Mouse (Mus musculus) liver, postnatal 0 days (tissue): ENCODE data around the gene Nxph1. TPM values are rescaled to one million over a fixed set of nuclear protein-coding genes. Genes with fewer than 3 reads are reported as not detected.

Experiments used
- ATAC-seq: fragments of 200-750 bp; cut with Nextera tagmentation; 2 replicates; pipeline ENCODE4 v1.8.0; 2017; ENCODE audit warnings: mild to moderate bottlenecking, moderate library complexity
- DNase-seq: peaks from one replicate; pipeline ENCODE4 v3.0.0-alpha.2; 2016
- H3K27ac ChIP-seq: fragments of 300-500 bp; sonication (generic); 2 replicates; pipeline ENCODE4 v1.5.1; 2014; ENCODE audit warnings: antibody characterized with exemption, moderate library complexity, mild to moderate bottlenecking, low read depth
- H3K27me3 ChIP-seq: fragments of 300-500 bp; sonication (generic); 2 replicates; pipeline ENCODE4 v1.6.1; 2014; ENCODE audit warnings: low read length, control low read depth, mixed read lengths; ENCODE audit not compliant: insufficient read depth
- H3K36me3 ChIP-seq: fragments of 300-500 bp; sonication (generic); replicated peaks from 2 replicates; pipeline ENCODE4 v1.6.1; 2014; ENCODE audit warnings: mild to moderate bottlenecking, control low read depth, low read length, moderate library complexity, mixed read lengths; ENCODE audit not compliant: insufficient read depth
- H3K4me1 ChIP-seq: fragments of 300-500 bp; sonication (generic); 2 replicates; pipeline ENCODE4 v1.6.1; 2014; ENCODE audit warnings: antibody characterized with exemption, mild to moderate bottlenecking, control low read depth; ENCODE audit not compliant: insufficient read depth
- H3K4me2 ChIP-seq: fragments of 300-500 bp; sonication (generic); 2 replicates; pipeline ENCODE4 v1.6.1; 2014; ENCODE audit warnings: low read depth, mild to moderate bottlenecking, low read length, moderate library complexity, mixed read lengths
- H3K4me3 ChIP-seq: fragments of 300-500 bp; sonication (generic); 2 replicates; pipeline ENCODE4 v1.5.1; 2014; ENCODE audit warnings: low read depth, low read length
- H3K9ac ChIP-seq: fragments of 300-500 bp; sonication (generic); replicated peaks from 2 replicates; pipeline ENCODE4 v1.6.1; 2014; ENCODE audit warnings: mild to moderate bottlenecking, moderate library complexity
- H3K9me3 ChIP-seq: fragments of 300-500 bp; sonication (generic); 2 replicates; pipeline ENCODE4 v1.6.1; 2016; ENCODE audit warnings: mild to moderate bottlenecking, control low read depth, low read length, mixed read lengths
- CTCF ChIP-seq: sonication (generic); IDR thresholded peaks from 2 replicates; pipeline ENCODE4 v1.5.1; 2016; ENCODE audit warnings: antibody characterized with exemption, low read depth
- EP300 ChIP-seq: IDR thresholded peaks from 2 replicates; pipeline ENCODE4 v1.6.1; 2016; ENCODE audit warnings: antibody characterized with exemption, low read depth, mild to moderate bottlenecking
- WGBS: fragments of 180-500 bp; shearing (Covaris S2); extraction: QIAGEN DNeasy Blood & Tissue Kit; methylation state at CpG from one replicate; pipeline ENCODE4 v1.1.7; 2014; ENCODE audit not compliant: insufficient replicate concordance; 5-methylcytosine and 5-hydroxymethylcytosine counted together
- polyA plus RNA-seq: library from polyadenylated mRNA; unstranded; fragments of >200 nt; fragmentation: Nextera tagmentation; extraction: Ambion mirVana; gene quantifications from 2 replicates; pipeline ENCODE4 v1.2.1, GENCODE M21; 2015

Nxph1 gene
- polyA plus RNA-seq, 1 experiment from 2014 or later = not detected

DNA sequence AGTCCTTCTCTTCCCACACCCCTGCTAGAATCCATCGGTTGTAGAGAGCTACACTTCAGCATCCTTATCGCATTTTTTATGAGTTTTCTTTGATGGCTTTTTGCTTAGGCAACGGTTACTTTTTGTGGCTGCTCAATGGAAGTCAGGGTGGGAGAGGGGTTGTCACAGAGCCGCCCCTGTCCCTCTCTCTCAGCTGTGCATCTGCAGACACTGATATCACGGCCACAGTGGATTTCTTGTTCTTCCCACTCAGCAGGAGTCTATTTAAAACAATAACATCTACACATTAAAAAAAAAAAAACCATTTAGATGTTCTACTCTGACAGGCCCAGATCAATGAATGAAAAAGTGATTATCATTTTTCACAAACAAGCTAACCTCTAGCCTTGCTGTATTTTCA, 13.0 kb upstream of the Nxph1 start:
- no peak for ATAC-seq
- TF ChIP-seq CTCF (no peak), EP300 (no peak)
- no peak overlapping the region for H3K4me2 ChIP-seq
- H3K36me3 ChIP-seq = no peaks in the 10 kb centered on the region
- H3K27ac ChIP-seq = no peak overlapping the region
- H3K4me1 ChIP-seq = no peaks in the 10 kb centered on the region
- no peak overlapping the region for H3K4me3 ChIP-seq
- WGBS = 49% methylated on average over 5 of the region's 5 CpGs
- DNase-seq = no peak
- no peaks in the 10 kb centered on the region for H3K27me3 ChIP-seq
- H3K9ac ChIP-seq = no peak overlapping the region
- no peaks in the 10 kb centered on the region for H3K9me3 ChIP-seq

DNA sequence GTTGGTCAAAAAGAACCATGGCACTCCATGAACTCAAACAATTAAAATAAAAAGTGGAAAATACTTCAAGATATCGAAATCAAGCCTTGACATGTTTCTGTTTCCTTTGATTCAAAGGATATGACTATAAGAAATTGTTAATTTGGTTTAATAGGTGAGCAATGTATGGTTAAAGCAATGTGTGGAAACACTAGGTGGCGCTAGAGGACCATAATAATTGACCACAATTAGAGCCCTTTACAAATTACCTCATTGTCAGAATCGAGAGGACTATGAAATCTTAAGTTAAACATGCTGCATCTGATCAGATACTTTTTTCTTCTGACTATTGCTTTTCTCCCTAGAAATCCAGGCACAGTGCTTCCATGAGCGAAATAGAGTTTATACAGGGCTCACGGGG, 12.5 kb upstream of the Nxph1 start:
- no peak overlapping the region for H3K9ac ChIP-seq
- no peaks in the 10 kb centered on the region for H3K27me3 ChIP-seq
- H3K9me3 ChIP-seq = no peaks in the 10 kb centered on the region
- no peaks in the 10 kb centered on the region for H3K36me3 ChIP-seq
- ATAC-seq (no peak), DNase-seq (peak; percentile 37)
- H3K4me3 ChIP-seq = no peak overlapping the region
- WGBS = 20% methylated on average over 5 of the region's 5 CpGs
- no peaks in the 10 kb centered on the region for H3K4me1 ChIP-seq
- H3K4me2 ChIP-seq = no peak overlapping the region
- peak; percentile 73 for TF ChIP-seq CTCF
- no peak for TF ChIP-seq EP300
- no peak overlapping the region for H3K27ac ChIP-seq

DNA sequence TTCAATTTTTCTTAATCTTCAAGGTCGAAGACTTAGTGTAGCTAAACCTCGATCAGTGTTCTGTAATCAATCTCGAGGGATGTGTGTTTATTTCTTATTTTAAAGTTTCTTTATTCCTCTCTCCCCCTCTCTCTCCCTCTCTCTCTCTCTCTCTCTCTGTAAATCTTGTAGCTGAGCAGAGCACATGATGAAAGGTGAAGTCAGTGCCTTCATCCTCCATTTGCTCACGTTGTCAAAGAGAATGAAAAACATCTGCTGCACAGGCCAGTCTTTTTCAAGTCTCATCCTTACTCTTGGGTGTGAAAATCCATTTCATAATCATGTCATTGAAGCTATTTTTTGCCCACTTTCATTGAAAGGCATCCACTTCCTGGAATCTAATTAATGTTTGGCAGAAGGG, 12.1 kb upstream of the Nxph1 start:
- Histone ChIP-seq H3K9me3 (no peaks in the 10 kb centered on the region), H3K27ac (no peak overlapping the region), H3K36me3 (no peaks in the 10 kb centered on the region), H3K4me3 (no peak overlapping the region), H3K4me2 (no peak overlapping the region), H3K4me1 (no peaks in the 10 kb centered on the region), H3K27me3 (no peaks in the 10 kb centered on the region), H3K9ac (no peak overlapping the region)
- 24% methylated on average over 4 of the region's 4 CpGs for WGBS
- no peak for DNase-seq
- TF ChIP-seq CTCF = no peak
- TF ChIP-seq EP300 = no peak
- no peak for ATAC-seq

DNA sequence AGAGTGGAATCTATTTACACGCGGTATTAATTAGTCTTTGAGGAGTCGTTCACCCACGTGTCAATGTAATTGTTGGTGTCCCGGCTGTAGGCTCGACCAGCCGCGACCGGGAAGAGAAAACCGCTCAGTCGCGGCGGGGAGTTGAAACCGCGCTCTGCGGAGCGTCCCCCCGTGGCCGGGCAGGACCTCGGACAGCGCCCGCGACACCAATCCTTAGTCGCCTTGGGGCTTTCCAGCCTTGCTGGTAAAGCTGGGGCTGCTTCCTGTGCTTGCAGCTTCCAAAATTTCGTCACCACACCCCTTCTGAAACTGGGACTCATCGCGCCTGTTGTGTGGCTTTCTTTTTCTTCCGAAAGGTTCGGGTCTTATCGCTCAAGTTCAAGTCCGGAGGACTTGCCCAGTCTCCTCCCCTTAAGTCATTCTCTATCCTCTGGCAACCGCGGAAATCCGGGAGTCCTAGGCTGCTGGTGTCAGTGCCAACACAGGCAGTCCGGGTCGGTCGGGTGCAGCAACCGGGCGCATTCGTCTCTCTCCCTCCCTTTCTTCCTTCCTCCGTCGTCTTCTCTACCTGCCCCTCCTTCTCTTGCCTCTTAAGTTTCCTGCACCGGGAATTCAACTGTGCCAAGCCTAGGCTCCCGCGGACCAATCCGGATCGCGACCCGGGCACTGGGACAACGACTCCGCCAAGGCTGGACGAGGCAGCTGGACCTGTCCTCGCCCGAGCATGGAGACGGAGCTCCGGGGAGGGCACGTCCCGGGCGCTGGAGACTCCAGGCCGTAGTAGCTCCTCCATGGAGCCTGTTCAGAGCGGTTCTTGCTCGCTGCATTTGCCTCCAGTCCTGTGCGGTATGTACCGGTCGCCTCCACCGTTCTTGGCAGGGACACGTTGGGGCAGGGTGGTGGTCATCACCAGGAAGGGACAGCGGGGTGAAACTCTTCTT, 510 bp downstream of the Nxph1 start:
- Histone ChIP-seq H3K9me3 (no peaks in the 10 kb centered on the region), H3K4me1 (peaks cover 6% of the 10 kb centered on the region; the same call in 1 of the 2 replicates), H3K27ac (no peak overlapping the region), H3K4me3 (peak overlapping the region; percentile 3; the same call in 1 of the 2 replicates), H3K4me2 (peak overlapping the region; percentile 0; the same call in 1 of the 2 replicates), H3K9ac (no peak overlapping the region), H3K27me3 (peaks cover 63% of the 10 kb centered on the region), H3K36me3 (no peaks in the 10 kb centered on the region)
- ATAC-seq (no peak; the same call in 1 of the 2 replicates), DNase-seq (peak; percentile 50)
- no peak for TF ChIP-seq EP300
- no peak for TF ChIP-seq CTCF
- WGBS = 1% methylated on average over 62 of the region's 68 CpGs

DNA sequence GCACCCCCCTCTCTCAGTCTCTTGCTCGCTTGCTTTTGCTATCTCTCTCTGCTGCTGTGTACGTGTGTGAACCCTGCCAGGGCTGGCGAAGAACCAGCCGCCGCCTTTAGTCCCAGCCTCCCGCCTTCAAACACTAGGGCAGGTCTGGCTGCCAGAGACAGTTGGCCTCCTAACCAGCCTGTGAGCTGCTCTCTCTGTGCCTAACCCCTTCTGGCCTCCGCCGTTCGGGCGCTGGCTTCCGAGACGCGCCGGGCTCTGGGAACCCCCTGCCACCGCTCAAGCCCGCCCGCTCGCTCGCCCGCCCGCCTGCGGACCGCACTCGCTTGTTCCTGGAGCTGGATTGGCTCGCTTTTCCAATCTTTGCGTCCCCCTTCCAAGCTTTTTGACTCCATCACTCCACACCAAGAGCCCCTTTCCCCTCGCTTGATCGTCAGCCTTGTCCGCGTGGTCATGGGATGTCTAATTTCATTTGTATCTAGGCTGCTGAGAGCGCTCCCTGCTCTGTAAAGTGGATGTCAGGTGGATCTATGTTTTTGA, 1.5 kb downstream of the Nxph1 start:
- no peak for DNase-seq
- Histone ChIP-seq H3K9ac (no peak overlapping the region), H3K4me2 (no peak overlapping the region), H3K4me3 (no peak overlapping the region), H3K27ac (no peak overlapping the region), H3K4me1 (peaks cover 6% of the 10 kb centered on the region; the same call in 1 of the 2 replicates), H3K27me3 (peaks cover 73% of the 10 kb centered on the region), H3K36me3 (no peaks in the 10 kb centered on the region), H3K9me3 (no peaks in the 10 kb centered on the region)
- 2% methylated on average over 31 of the region's 31 CpGs for WGBS
- no peak for TF ChIP-seq EP300
- no peak for TF ChIP-seq CTCF
- ATAC-seq = no peak

DNA sequence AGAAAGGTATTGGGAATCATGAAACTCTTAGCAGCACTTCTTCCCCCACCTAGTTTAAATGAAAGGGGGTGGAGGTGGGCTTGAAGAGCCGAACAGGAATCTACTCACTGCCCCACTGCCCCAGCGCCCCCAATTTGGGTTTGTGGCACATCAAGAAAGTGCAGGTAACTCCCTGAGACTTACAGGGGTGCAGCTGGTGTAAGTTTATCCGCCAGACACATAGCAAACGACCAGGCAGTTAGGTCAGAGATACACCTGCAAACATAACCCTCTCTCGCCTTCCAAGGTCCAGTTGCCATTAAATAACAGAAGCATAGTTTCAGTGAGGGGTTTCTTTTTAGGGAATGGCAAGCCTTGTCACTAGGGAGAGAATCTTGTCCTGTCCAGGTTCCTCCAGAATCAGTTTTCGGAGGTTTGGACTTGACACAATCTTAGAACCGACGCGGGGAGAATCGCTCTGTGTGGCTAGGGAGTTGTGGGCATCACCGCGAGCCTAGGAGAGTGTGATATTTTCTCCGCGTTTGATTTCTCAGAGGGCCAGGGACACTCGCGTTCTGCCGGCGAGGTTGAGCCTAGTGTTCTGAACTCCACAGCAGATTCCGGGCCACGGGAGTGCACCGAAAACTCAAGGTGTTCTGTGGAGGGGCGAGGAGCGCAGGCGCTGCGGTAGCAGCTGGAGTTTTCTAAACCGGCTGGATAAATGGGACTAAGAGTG, 2.5 kb downstream of the Nxph1 start:
- H3K4me1 ChIP-seq = peaks cover 6% of the 10 kb centered on the region; the same call in 1 of the 2 replicates
- no peak overlapping the region for H3K9ac ChIP-seq
- peak overlapping the region; percentile 15 for H3K4me3 ChIP-seq
- peak overlapping the region; percentile 55 for H3K4me2 ChIP-seq
- H3K36me3 ChIP-seq = no peaks in the 10 kb centered on the region
- 3% methylated on average over 26 of the region's 26 CpGs for WGBS
- peaks cover 80% of the 10 kb centered on the region for H3K27me3 ChIP-seq
- no peak for ATAC-seq
- TF ChIP-seq EP300 (no peak), CTCF (no peak)
- no peaks in the 10 kb centered on the region for H3K9me3 ChIP-seq
- DNase-seq = no peak
- no peak overlapping the region for H3K27ac ChIP-seq
